Mouse (Mus musculus) kidney, postnatal 4 days (tissue): ENCODE results near the gene Catip.
A peak's percentile ranks its signal among the peaks of the same experiment; 100 is the strongest.

Source experiments
- DNase-seq, 2 experiments: peaks; one replicate each; pipeline ENCODE4 v3.0.0; 2021; ENCODE audit warnings: mixed read lengths in 2 of 2

The Catip gene

GRCm38 (mm10) chr1:74344163-74344916, 17.6 kb upstream of the Catip start:
- no peak for DNase-seq

- no peak for DNase-seq
These were observed 10.6 kb upstream of the Catip start for GRCm38 (mm10) chr1:74351185-74351769.

GRCm38 (mm10) chr1:74352532-74353096, 9.3 kb upstream of the Catip start:
- DNase-seq = no peak

GRCm38 (mm10) chr1:74353453-74354229, 8.3 kb upstream of the Catip start:
- no peak for DNase-seq

- DNase-seq = no peak
These were observed 4.4 kb upstream of the Catip start for GRCm38 (mm10) chr1:74357531-74357930.

- DNase-seq = no peak
These were observed 1.9 kb upstream of the Catip start for GRCm38 (mm10) chr1:74359952-74360517.

GRCm38 (mm10) chr1:74362325-74363229, 669 bp downstream of the Catip start:
- peak in 1 of 2 experiments; percentile 18 for DNase-seq

GRCm38 (mm10) chr1:74363437-74363836, 1.5 kb downstream of the Catip start:
- no peak for DNase-seq

GRCm38 (mm10) chr1:74364270-74364669, 2.4 kb downstream of the Catip start:
- no peak for DNase-seq

GRCm38 (mm10) chr1:74367886-74368645, 6.2 kb downstream of the Catip start:
- peak; percentile 68 to 81 for DNase-seq

- no peak for DNase-seq
These were observed 8.1 kb downstream of the Catip start for GRCm38 (mm10) chr1:74370040-74370439.

- DNase-seq = no peak
These were observed 11.5 kb downstream of the Catip start for GRCm38 (mm10) chr1:74373372-74373771.

- no peak for DNase-seq
These were observed 13.1 kb downstream of the Catip start, which contains the start of gene Slc11a1 for GRCm38 (mm10) chr1:74374980-74375379. Gene Slc11a1, plus strand, starts transcription at chr1:74375195.

- no peak for DNase-seq
These were observed 13.7 kb downstream of the Catip start for GRCm38 (mm10) chr1:74375561-74375960.

GRCm38 (mm10) chr1:74376396-74376795, 14.5 kb downstream of the Catip start:
- peak in 1 of 2 experiments; percentile 34 for DNase-seq

- no peak for DNase-seq
These were observed 17.2 kb downstream of the Catip start for GRCm38 (mm10) chr1:74379058-74379504.

GRCm38 (mm10) chr1:74380484-74380883, 18.6 kb downstream of the Catip start:
- no peak for DNase-seq

- DNase-seq = no peak
These were observed 19.7 kb downstream of the Catip start for GRCm38 (mm10) chr1:74381588-74382021.

GRCm38 (mm10) chr1:74383385-74383784, 21.5 kb downstream of the Catip start:
- no peak for DNase-seq

- no peak for DNase-seq
These were observed 22.6 kb downstream of the Catip start for GRCm38 (mm10) chr1:74384525-74384924.

GRCm38 (mm10) chr1:74385064-74385463, 23.2 kb downstream of the Catip start:
- no peak for DNase-seq
